Mouse (Mus musculus) lung, adult 2 months (tissue): ENCODE measurements at regions not wholly inside any gene's neighbourhood (a gene's known extent, or its start where the extent isn't known, plus 50 kb on each side); places are given as distances from the start of the nearest gene placed in this dataset.
A peak's percentile ranks its signal among the peaks of the same experiment; 100 is the strongest.

Source experiments
- DNase-seq: peaks from one replicate; pipeline ENCODE4 v3.0.0; 2022
- H3K4me1 ChIP-seq: fragments of 200-500 bp; 2 replicates; pipeline ENCODE4 v1.6.1; 2011; ENCODE audit warnings: low read length; ENCODE audit not compliant: control insufficient read depth, insufficient read depth
- H3K4me3 ChIP-seq: fragments of 200-500 bp; replicated peaks from 2 replicates; pipeline ENCODE3; 2011; ENCODE audit warnings: low read depth, mild to moderate bottlenecking, control low read depth, low read length; ENCODE audit errors: extremely low read depth
- CTCF ChIP-seq: fragments of 200-500 bp; IDR thresholded peaks from 2 replicates; pipeline ENCODE4 v1.5.1; 2011; ENCODE audit warnings: mild to moderate bottlenecking, low read length, control low read depth; ENCODE audit not compliant: insufficient read depth
- POLR2A ChIP-seq: fragments of 200-500 bp; IDR thresholded peaks from 2 replicates; pipeline ENCODE4 v1.6.1; 2011; ENCODE audit warnings: low read depth, mild to moderate bottlenecking, control low read depth, low read length, borderline replicate concordance; ENCODE audit errors: extremely low read depth
- WGBS: fragments of 180-500 bp; shearing (Covaris S2); methylation state at CpG from one replicate; pipeline ENCODE4 v1.1.7; 2018; 5-methylcytosine and 5-hydroxymethylcytosine counted together

- WGBS, result 65% methylated on average over 9 of the region's 9 CpGs
- no peaks in the 10 kb centered on the region for H3K4me1 ChIP-seq
- no peak overlapping the region for H3K4me3 ChIP-seq
- no peak for DNase-seq
- TF ChIP-seq CTCF (no peak), POLR2A (no peak)
Measured at GRCm38 (mm10) chr1:119293839-119294238, 128.2 kb downstream of the Inhbb start.

GRCm38 (mm10) chr1:119292216-119292615, 129.8 kb downstream of the Inhbb start:
- Histone ChIP-seq H3K4me3 (no peak overlapping the region), H3K4me1 (no peaks in the 10 kb centered on the region)
- TF ChIP-seq CTCF (no peak), POLR2A (no peak)
- no peak for DNase-seq
- WGBS, result 58% methylated on average over 7 of the region's 7 CpGs

GRCm38 (mm10) chr1:119290165-119290916, 131.7 kb downstream of the Inhbb start:
- whole genome bisulfite sequencing, result 56% methylated on average over 8 of the region's 9 CpGs
- DNase-seq, result no peak
- no peak for TF ChIP-seq POLR2A
- TF ChIP-seq CTCF, result no peak
- peak overlapping the region; percentile 24 for H3K4me3 ChIP-seq
- H3K4me1 ChIP-seq, result no peaks in the 10 kb centered on the region

DNA sequence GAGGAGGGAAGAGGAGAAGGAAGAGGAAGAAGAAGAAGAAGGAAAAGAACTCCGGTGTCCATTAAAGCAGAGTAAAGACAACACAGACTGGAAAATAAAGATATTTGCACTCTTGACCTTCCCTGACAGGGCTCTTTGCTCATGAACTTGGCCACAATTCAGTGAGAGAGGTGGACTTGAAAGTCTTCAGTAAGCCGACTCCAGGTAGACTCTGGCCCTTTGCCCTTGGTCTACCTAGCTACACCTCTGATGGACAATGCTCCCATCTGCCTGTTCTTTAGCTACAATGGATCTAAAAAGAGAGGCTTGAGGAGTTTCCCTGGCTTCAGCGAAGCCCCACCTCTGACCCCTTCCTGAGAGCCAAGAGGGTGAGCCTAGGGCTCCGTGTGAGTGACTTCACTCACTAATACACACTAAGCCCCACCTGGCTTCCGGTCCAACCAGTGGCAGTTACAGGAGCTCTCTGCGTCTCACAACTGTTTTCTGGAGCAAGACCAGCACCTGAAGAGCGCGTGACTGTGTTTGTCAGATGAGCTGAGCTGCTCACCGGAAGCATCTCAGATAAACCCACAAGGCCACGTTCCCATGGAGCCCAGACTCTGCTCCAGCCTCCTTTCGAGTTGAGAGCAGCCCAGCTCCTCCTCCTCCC, 132.4 kb downstream of the Inhbb start:
- no peaks in the 10 kb centered on the region for H3K4me1 ChIP-seq
- TF ChIP-seq CTCF (no peak), POLR2A (no peak)
- 51% methylated on average over 11 of the region's 11 CpGs for WGBS
- no peak for DNase-seq
- H3K4me3 ChIP-seq, result no peak overlapping the region

DNA sequence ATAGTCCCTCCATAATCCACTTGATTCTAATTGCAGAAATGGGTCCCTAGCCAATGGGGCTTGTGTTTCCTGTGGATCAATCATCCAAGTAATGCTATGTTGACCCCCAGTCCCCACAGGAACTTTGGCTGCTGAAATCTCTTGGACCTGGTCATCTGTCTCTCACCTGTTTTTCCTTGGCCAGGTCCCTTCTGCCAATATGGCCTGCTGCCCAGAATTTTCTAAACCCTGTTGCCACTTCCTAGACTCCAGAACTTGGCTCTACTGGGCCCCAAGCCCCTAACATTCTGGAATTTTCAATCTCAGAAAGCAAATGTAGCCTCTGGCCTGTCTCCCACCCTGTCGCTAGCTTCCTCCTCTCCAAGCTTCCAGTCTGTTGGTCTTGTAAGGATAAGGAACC, 139.6 kb downstream of the Inhbb start:
- WGBS, result 82% methylated on average over 1 of the region's 1 CpGs
- H3K4me1 ChIP-seq, result no peaks in the 10 kb centered on the region
- TF ChIP-seq CTCF (no peak), POLR2A (no peak)
- H3K4me3 ChIP-seq, result no peak overlapping the region
- no peak for DNase-seq

DNA sequence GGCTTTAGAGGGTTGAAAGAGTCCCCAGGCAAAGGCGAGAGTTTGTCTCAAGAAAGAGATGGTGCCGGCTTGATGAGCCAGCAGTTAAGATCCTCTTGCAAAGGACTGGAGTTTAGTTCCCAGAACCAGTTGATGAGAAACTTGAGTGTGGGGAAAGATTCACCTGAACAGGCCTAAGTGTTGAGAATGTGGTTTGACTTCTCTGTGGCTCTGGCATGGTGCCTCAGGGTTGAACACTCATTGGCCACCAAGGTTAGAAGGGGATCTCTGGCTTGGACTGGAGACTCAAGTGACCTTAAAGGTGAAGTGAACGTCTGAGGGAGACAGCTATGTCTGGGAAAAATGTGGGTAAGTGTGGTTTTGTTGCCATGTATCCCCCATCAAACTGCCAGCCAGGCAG, 142.8 kb downstream of the Inhbb start:
- WGBS, result 72% methylated on average over 3 of the region's 3 CpGs

GRCm38 (mm10) chr1:119278528-119279201, 143.4 kb downstream of the Inhbb start:
- Histone ChIP-seq H3K4me3 (no peak overlapping the region), H3K4me1 (no peaks in the 10 kb centered on the region)
- DNase-seq, result no peak
- TF ChIP-seq CTCF (0 out of 2 replicates have a peak, but pooled peaks have one; percentile 5), POLR2A (no peak)
- 76% methylated on average over 8 of the region's 8 CpGs for whole genome bisulfite sequencing

More for the DNA sequence above, 142.8 kb downstream of the Inhbb start:
- H3K4me3 ChIP-seq, result no peak overlapping the region
- TF ChIP-seq POLR2A, result no peak
- no peak for TF ChIP-seq CTCF
- H3K4me1 ChIP-seq, result no peaks in the 10 kb centered on the region
- no peak for DNase-seq

DNA sequence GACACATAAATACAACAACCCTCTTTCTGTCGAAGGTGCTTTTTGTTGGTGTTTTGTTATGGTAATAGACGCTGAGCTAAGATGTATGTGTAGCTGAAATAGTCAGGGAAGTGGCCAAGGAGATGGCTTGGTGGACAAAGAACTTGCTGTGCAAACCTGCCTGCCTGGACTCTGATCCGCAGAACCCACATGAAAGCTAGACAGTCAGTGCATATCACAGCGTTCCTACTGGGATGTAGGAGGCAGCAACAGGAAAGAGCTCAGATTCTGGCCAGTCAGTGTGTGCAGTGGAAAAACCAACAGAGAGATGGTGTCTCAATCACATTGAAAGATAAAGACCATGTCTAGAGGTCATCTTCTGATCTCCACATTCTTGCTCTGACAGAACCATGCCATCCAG, 144.1 kb downstream of the Inhbb start:
- no peak for TF ChIP-seq CTCF
- TF ChIP-seq POLR2A, result no peak
- Histone ChIP-seq H3K4me3 (no peak overlapping the region), H3K4me1 (no peaks in the 10 kb centered on the region)
- no peak for DNase-seq
- 80% methylated on average over 4 of the region's 4 CpGs for WGBS

DNA sequence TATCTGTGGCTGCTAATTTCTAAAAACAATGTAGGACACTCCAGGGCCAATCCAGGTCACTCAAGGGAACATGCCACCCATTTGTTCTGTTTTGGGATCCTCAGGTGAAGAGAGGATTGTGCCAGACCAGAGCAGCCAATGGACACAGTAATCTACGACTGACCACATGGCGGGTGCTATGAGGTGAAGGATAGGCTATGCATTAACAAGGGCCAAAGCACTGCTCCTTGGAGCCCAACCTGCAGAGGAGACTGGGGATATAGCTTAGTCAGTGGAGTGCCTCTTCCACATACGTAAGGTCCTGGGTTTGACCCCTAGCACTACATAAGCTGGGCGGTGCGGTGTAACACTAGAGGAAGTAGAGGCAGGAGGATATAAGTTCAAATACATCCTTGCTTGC, 156.0 kb downstream of the Inhbb start:
- DNase-seq, result no peak
- Histone ChIP-seq H3K4me3 (no peak overlapping the region), H3K4me1 (no peaks in the 10 kb centered on the region)
- no peak for TF ChIP-seq CTCF
- WGBS, result 93% methylated on average over 5 of the region's 5 CpGs

DNA sequence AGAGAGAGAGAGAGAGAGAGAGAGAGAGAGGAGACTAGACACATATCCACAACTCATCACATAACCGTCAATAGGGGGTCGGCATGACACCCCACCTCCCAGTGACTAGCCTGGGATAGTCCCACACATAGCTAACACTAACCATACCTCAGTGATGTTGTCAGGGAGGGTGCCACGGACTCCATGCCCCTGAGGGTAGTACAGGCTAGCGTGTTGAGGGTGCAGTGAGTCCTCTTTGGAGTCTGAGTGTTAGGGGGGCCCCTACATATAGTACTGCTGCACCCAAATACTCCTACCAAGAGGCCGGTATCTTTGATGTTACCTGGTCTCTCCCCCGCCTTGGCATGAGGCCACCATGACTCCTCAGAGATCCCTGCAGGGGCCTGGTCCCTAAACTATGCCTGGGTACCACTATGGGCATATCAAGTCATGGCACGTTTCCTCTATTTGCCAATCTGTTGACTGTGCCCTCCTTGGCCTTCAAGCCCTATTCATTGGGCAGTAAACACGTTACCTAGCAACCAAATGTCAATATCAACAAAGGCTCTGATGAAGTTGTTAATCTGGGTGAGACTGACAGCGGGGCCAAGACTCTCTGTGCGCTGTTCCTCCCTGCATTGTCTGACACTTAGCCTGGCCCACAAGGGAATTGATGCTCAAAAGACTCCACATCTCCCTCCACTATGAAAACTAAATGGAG, 156.7 kb downstream of the Inhbb start:
- Histone ChIP-seq H3K4me1 (no peaks in the 10 kb centered on the region), H3K4me3 (no peak overlapping the region)
- TF ChIP-seq CTCF, result no peak
- no peak for TF ChIP-seq POLR2A
- no peak for DNase-seq
- WGBS, result 68% methylated on average over 10 of the region's 10 CpGs
